Mouse (Mus musculus) lung, postnatal 14 days (tissue): ENCODE measurements at regions not wholly inside any gene's neighbourhood (a gene's known extent, or its start where the extent isn't known, plus 50 kb on each side); places are given as distances from the start of the nearest gene placed in this dataset.

Experiments used
- DNase-seq: peaks from one replicate; pipeline ENCODE4 v3.0.0; 2021

GRCm38 (mm10) chr8:127995490-127995889 is 362.9 kb upstream of the Nrp1 start:
- no peak for DNase-seq

DNA sequence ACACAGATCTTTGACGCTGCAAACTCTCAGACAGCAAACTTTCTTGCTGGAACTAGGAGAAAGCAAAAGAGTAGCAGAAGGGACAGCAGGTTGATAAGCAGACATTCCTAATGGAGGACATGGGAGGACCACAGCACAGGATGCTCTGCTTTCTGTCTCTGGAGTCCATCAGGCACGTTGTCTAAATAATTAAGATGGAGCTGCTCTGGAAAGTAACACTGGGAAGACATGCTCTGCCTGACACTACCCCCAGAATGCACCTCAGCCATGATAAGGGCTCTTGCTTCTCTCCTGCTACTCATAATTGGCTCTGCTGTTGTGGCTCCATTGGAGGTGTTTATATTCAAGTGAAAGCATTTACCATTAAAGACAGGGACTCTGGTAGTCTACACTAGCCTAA is 356.0 kb upstream of the Nrp1 start:
- no peak for DNase-seq

GRCm38 (mm10) chr8:128002806-128003205 is 355.6 kb upstream of the Nrp1 start:
- no peak for DNase-seq

- DNase-seq: no peak
These were observed 355.0 kb upstream of the Nrp1 start for GRCm38 (mm10) chr8:128003385-128003784.

DNA sequence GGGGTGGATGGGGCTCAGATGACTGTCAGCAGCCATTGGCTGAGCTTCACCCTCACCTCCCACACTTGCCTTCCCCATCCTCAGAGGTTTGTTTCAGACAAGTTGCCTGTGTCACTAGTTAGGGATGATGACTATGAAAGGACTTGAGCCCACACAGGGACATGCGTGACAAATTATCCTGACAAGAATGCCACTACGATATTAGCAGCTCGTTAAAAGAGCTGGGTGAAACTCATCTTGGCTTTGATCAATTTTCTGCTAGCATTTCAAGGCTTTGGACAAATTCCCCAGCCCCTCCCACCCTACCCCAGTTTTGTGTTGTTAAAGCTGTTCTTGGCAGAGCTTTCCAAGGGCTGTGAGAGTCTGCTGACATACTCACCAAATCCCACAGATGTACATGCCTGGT is 354.5 kb upstream of the Nrp1 start:
- no peak for DNase-seq

GRCm38 (mm10) chr8:128009393-128010010 is 348.9 kb upstream of the Nrp1 start:
- DNase-seq: no peak

GRCm38 (mm10) chr8:128017171-128017570 is 341.2 kb upstream of the Nrp1 start:
- no peak for DNase-seq

- DNase-seq: no peak
These were observed 334.7 kb upstream of the Nrp1 start for GRCm38 (mm10) chr8:128023661-128024060.

GRCm38 (mm10) chr8:128024774-128025222 is 333.6 kb upstream of the Nrp1 start:
- DNase-seq: peak; percentile 29

- DNase-seq: peak; percentile 68
These were observed 333.1 kb upstream of the Nrp1 start for GRCm38 (mm10) chr8:128025251-128025856.

- DNase-seq: no peak
These were observed 331.4 kb upstream of the Nrp1 start for GRCm38 (mm10) chr8:128026981-128027380.

DNA sequence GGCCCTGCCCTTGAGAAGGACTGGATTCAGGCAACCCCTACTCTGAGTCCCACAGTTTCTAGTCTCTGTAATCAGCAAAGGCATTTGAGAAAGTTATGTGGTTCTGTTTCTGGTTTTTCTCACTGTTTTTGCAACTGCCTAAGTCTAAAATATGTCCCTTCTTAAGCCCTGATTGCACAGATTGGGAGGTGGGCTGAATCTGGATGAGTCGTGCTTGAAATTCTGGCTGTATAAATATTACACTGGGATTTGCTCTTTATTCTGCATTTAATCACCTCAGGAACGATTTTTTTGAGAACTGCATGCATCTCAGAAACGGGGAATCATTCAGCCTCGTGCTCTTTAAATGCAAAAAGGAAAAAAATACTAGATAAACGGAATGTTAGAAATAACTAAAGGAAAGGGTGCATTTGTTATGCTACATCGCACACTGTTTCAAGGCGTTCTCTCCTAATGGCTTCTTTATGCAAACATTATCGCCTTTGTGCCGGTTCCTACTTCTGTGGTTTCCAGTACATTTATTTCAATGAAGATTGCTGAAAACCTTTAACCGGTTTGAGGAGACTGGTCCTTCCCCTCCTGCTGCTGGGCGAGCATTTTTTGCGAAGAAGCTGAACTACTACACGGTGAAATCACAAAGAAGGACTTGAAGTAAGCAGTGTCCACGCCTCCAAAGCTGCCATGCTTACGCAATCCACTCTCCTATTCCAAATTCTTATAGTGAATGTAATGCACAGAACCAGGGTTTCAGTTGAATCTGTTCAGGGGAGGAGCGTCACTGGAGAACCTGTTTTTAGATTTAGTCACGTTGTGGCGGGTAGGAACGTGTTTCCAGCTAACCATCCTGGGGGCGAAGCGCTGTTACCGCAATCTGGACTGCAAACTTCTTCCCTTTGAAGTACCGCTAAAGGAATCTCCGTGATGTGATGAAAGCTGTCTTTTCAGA is 327.8 kb upstream of the Nrp1 start:
- DNase-seq: no peak

GRCm38 (mm10) chr8:128034127-128034526 is 324.3 kb upstream of the Nrp1 start:
- peak; percentile 50 for DNase-seq

- DNase-seq: no peak
These were observed 322.7 kb upstream of the Nrp1 start for GRCm38 (mm10) chr8:128035672-128036071.

DNA sequence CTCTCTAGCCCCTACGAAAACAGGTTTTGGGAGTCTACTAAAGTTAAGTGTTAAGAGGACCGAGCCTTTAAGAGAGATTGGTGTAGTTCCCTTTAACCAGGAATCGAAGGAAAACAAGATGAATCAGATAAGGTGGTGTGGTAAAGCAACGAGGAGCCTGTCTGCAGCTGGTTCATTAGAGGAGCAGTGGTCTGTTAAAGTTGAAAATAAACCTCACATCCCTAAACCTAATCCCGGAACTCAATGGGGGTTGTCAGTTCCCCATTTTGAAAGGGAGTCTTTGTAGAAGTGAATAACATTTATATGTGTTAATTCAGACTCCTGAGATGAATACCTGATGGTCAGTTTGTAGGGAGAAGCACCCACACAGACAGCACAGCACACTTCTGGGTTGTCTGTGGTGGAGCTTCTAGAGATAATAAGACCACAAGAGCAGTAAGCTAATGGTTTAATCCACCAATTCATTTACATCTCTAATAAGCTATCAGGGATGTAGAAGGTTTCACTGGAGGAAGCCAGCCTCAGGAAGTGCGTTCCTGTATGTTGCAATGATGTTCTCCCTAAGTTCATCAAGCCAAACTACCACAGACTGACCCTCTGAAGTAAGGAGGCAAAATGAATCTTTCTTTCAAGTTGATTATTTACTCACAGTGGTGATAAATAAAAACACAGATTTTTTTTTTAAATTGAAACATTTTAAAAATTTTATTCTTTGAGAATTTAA is 318.9 kb upstream of the Nrp1 start:
- no peak for DNase-seq

DNA sequence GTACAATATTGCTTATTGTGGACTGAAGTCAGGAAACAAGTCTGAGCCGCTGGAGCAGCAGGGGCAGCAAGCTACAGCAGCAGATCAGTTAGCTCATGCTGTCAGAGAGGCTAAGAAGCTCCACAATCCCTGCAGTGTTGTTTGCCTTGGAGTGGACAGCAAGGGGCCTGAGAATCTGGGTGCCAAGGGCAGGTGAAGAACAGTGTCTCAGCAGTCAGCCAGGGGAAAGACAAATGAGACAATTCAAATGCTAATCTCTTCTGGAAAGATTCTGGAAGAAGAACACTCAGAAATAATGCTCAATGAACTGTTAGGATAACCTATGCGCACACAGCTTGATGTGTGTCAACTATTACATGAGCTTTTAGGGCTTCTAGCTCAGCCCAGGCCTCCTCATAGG is 315.5 kb upstream of the Nrp1 start:
- DNase-seq: no peak

- DNase-seq: no peak
These were observed 315.0 kb upstream of the Nrp1 start for GRCm38 (mm10) chr8:128043392-128043791.

GRCm38 (mm10) chr8:128056251-128056650 is 302.2 kb upstream of the Nrp1 start:
- DNase-seq: no peak

DNA sequence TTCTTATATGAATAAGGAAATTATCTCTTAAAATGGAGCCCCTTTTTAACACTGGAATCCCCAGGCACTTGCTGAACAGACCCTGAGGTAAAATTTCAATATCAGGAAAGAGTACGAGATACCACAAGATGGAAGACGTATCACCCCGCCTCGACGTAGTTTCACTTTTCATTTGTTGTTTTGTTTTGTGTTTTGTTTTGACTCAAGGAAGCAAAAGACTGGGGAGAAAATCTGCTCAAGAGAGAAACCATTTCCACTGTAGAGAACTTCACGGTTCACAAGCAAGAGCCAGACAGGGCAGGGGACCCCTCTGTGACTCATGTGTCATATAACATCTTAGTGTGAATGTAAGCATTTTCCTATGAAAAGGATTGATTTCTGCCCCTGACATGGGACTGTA is 300.6 kb upstream of the Nrp1 start:
- DNase-seq: no peak

GRCm38 (mm10) chr8:128059817-128060216 is 298.6 kb upstream of the Nrp1 start:
- no peak for DNase-seq

DNA sequence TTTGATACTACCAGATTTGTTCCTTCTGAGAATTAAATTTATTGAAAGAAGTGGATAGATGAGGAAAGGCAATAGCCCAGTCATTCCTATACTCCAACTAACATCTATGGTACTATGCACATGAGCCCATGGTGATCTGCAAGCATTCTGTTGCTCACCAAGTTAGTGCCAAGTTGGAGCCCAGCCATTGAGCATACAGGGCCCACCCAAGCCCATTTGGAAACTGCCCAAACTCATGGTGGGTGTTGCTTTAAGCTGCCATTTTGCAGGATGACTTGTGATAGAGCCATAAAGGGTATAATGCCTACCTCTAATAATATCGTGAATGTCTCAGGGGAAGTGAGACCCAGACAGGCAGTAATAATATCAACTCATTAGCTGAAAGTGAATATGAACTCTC is 294.2 kb upstream of the Nrp1 start:
- DNase-seq: no peak

DNA sequence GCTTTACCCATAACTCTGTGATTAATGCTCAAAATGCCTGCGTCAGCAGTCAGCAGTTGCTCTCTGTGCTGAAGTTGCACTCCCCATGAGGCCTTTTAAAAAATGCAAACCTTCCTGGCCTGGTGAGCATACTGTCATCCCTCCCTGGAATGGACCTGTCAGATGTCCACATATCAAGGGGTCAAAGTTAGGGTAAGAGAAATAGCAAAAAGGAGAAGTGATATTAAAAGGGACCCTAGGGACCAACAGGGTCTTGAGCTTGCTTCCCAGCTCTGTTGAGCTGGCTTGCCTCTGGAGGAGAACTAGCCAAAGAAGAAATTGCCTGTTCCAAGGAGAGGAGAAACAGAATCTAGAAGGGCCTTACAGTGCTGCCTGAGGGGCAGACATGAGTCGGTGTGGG is 293.3 kb upstream of the Nrp1 start:
- DNase-seq: no peak
